18 mouse cellular contexts compared by ENCODE assay signal in genomic region chr1:60846616-60847275, GRCm38 (mm10). TPM values are rescaled to one million over a fixed set of nuclear protein-coding genes. Genes with fewer than 3 reads are reported as not detected.
A peak's percentile ranks its signal among the peaks of the same experiment; 100 is the strongest.
DNase-seq lines count a peak whose midpoint lies in the region; ATAC-seq and TF ChIP-seq lines count a peak whose summit lies in the region.
"Had no signal": no experiment of that assay in that cellular context is flagged by ENCODE, and none has a peak within 500 bp of the region (broad histone marks: within the 10 kb centered on the region; RNA-seq: fewer than 3 reads in every experiment).

No protein-coding gene starts in this region.

- TF ChIP-seq EP300 in heart, adult 2 months (IDR thresholded peaks at IDR 0.05; ENCODE audit: insufficient read depth, low read depth, low read length), result no peak
- peak; percentile 39; the same call in 1 of the 2 replicates for TF ChIP-seq EP300 in liver, postnatal 0 days (IDR thresholded peaks at IDR 0.05; ENCODE audit: low read depth)

- ATAC-seq in liver, postnatal 0 days, result peak; percentile 95
- ATAC-seq in liver, embryonic 12.5 days, result no peak
- ATAC-seq: midbrain, embryonic 15.5 days had no signal

- TF ChIP-seq CTCF in heart, adult 2 months (IDR thresholded peaks at IDR 0.05), result no peak
- TF ChIP-seq CTCF in liver, postnatal 0 days (IDR thresholded peaks at IDR 0.05; ENCODE audit: low read depth), result no peak

- H3K36me3 ChIP-seq in heart, adult 2 months (ENCODE audit: control insufficient read depth, insufficient read depth, low read length), result peaks cover 3% of the 10 kb centered on the region
- H3K36me3 ChIP-seq in heart, embryonic 10.5 days, result no peaks in the 10 kb centered on the region
- H3K36me3 ChIP-seq in liver, postnatal 0 days (replicated peaks; ENCODE audit: insufficient read depth, low read length), result no peaks in the 10 kb centered on the region
- no peaks in the 10 kb centered on the region for H3K36me3 ChIP-seq in liver, embryonic 12.5 days
- H3K36me3 ChIP-seq: embryonic facial prominence, embryonic 15.5 days; kidney, embryonic 15.5 days; midbrain, embryonic 15.5 days had no signal

- intact Hi-C loops in heart, adult 2 months (cut with DNase I), result no loop called here

- TF ChIP-seq POLR2A in heart, adult 2 months (IDR thresholded peaks at IDR 0.05; ENCODE audit: insufficient read depth, low read depth, low read length), result no peak

- H3K27me3 ChIP-seq in heart, adult 2 months (ENCODE audit: control insufficient read depth, insufficient read depth, low read length), result no peaks in the 10 kb centered on the region
- H3K27me3 ChIP-seq in heart, embryonic 10.5 days (ENCODE audit: insufficient read depth, poor library complexity, severe bottlenecking), result no peaks in the 10 kb centered on the region
- no peaks in the 10 kb centered on the region for H3K27me3 ChIP-seq in liver, postnatal 0 days (ENCODE audit: insufficient read depth, low read length)
- no peaks in the 10 kb centered on the region for H3K27me3 ChIP-seq in liver, embryonic 12.5 days (replicated peaks)
- H3K27me3 ChIP-seq: embryonic facial prominence, embryonic 15.5 days; kidney, embryonic 15.5 days; midbrain, embryonic 15.5 days had no signal

- no peaks in the 10 kb centered on the region for H3K79me2 ChIP-seq in heart, adult 2 months (replicated peaks; ENCODE audit: control insufficient read depth, insufficient read depth, low read length)

- no peak overlapping the region for H3K4me2 ChIP-seq in liver, postnatal 0 days (ENCODE audit: low read depth, low read length)
- no peak overlapping the region for H3K4me2 ChIP-seq in liver, embryonic 12.5 days
- H3K4me2 ChIP-seq: embryonic facial prominence, embryonic 15.5 days; kidney, embryonic 15.5 days; midbrain, embryonic 15.5 days had no signal

- no peak overlapping the region for H3K9ac ChIP-seq in heart, adult 2 months (ENCODE audit: low read depth, low read length)
- H3K9ac ChIP-seq in liver, postnatal 0 days (replicated peaks), result no peak overlapping the region
- H3K9ac ChIP-seq in liver, embryonic 12.5 days, result no peak overlapping the region
- H3K9ac ChIP-seq: embryonic facial prominence, embryonic 15.5 days; kidney, embryonic 15.5 days; liver, embryonic 14.5 days; midbrain, embryonic 15.5 days had no signal

- H3K4me3 ChIP-seq in heart, adult 2 months, result no peak overlapping the region
- no peak overlapping the region for H3K4me3 ChIP-seq in heart, embryonic 10.5 days
- no peak overlapping the region for H3K4me3 ChIP-seq in liver, postnatal 0 days (ENCODE audit: low read depth, low read length)
- no peak overlapping the region for H3K4me3 ChIP-seq in liver, embryonic 12.5 days
- H3K4me3 ChIP-seq: embryonic facial prominence, embryonic 15.5 days; kidney, embryonic 15.5 days; midbrain, embryonic 15.5 days had no signal

- peaks cover 8% of the 10 kb centered on the region for H3K4me1 ChIP-seq in heart, adult 2 months (ENCODE audit: control insufficient read depth, insufficient read depth, low read length)
- peaks cover 10% of the 10 kb centered on the region for H3K4me1 ChIP-seq in heart, embryonic 10.5 days
- H3K4me1 ChIP-seq in liver, postnatal 0 days (ENCODE audit: insufficient read depth), result no peaks in the 10 kb centered on the region
- H3K4me1 ChIP-seq in liver, embryonic 12.5 days, result no peaks in the 10 kb centered on the region
- H3K4me1 ChIP-seq: embryonic facial prominence, embryonic 15.5 days; kidney, embryonic 15.5 days had no signal

- H3K9me3 ChIP-seq in heart, embryonic 10.5 days, result no peaks in the 10 kb centered on the region
- no peaks in the 10 kb centered on the region for H3K9me3 ChIP-seq in liver, postnatal 0 days (ENCODE audit: low read length)
- H3K9me3 ChIP-seq in liver, embryonic 12.5 days (replicated peaks), result no peaks in the 10 kb centered on the region
- H3K9me3 ChIP-seq: embryonic facial prominence, embryonic 15.5 days; kidney, embryonic 15.5 days; midbrain, embryonic 15.5 days had no signal

- WGBS in heart, adult 2 months, result 56% methylated on average over 4 of the region's 4 CpGs
- 79% methylated on average over 4 of the region's 4 CpGs for WGBS in heart, embryonic 10.5 days
- WGBS in liver, postnatal 0 days (ENCODE audit: insufficient replicate concordance), result 60% methylated on average over 4 of the region's 4 CpGs
- 61% methylated on average over 4 of the region's 4 CpGs for WGBS in liver, embryonic 12.5 days (ENCODE audit: insufficient replicate concordance)

- peak overlapping the region; percentile 55 for H3K27ac ChIP-seq in heart, adult 2 months
- H3K27ac ChIP-seq in heart, embryonic 10.5 days, result no peak overlapping the region
- H3K27ac ChIP-seq in liver, postnatal 0 days (ENCODE audit: low read depth), result peak overlapping the region; percentile 65
- no peak overlapping the region for H3K27ac ChIP-seq in liver, embryonic 12.5 days
- H3K27ac ChIP-seq: embryonic facial prominence, embryonic 15.5 days; kidney, embryonic 15.5 days; liver, embryonic 14.5 days; midbrain, embryonic 15.5 days had no signal

- DNase-seq in heart, adult 2 months, result no peak
- no peak for DNase-seq in heart, embryonic 10.5 days (ENCODE audit: low spot score)
- DNase-seq in liver, postnatal 0 days, result peak; percentile 44
- peak; percentile 66 to 89 for DNase-seq in frontal cortex, postnatal 36 days (ENCODE audit: low spot score in 2 of 2)
- peak; percentile 67 to 69 for DNase-seq in right cerebral cortex, postnatal 36 days (ENCODE audit: low spot score in 2 of 2)
- no peak for DNase-seq in cerebellum, postnatal 14 days
- no peak for DNase-seq in kidney, postnatal 10 days
- DNase-seq: cerebellum, adult 8-10 months; thymus, postnatal 4 days had no signal

RNA-seq across cellular contexts. Expression of gene Ctla4, which starts 40.1 kb away (rescaled TPM):
- total RNA-seq in heart, adult 2 months (2021), result under 1 TPM; 0.86 to 0.91 TPM
- 0.74 and 2.0 TPM in 2 replicates for polyA plus RNA-seq in heart, adult 2 months (2012; rRNA removed)
- not detected in 2 replicates for polyA plus RNA-seq in heart, embryonic 10.5 days (2016; fragmentation: Nextera tagmentation; extraction: Ambion mirVana)
- polyA plus RNA-seq in liver, postnatal 0 days (2015; fragmentation: Nextera tagmentation; extraction: Ambion mirVana), result not detected in 2 replicates
- not detected in 2 replicates for polyA plus RNA-seq in liver, embryonic 12.5 days (2016; fragmentation: Nextera tagmentation; extraction: Ambion mirVana)
- total RNA-seq: adrenal gland, postnatal 36 days; gastrocnemius, adult 8-10 months had no signal
- polyA plus RNA-seq: C2C12; embryonic facial prominence, embryonic 15.5 days; hindbrain, embryonic 11.5 days; kidney, embryonic 15.5 days; liver, embryonic 14.5 days; midbrain, embryonic 15.5 days had no signal

Comparison
In these comparisons a context has a peak if more than half of its experiments do, and no peak if none do; other contexts are left out.
1. H3K27ac ChIP-seq: peak in heart, adult 2 months (single experiment) and liver, postnatal 0 days (single experiment); none in heart, embryonic 10.5 days (single experiment) and liver, embryonic 12.5 days (single experiment).
2. DNase-seq: peak in liver, postnatal 0 days (single experiment), frontal cortex, postnatal 36 days (2 of 2) and right cerebral cortex, postnatal 36 days (2 of 2); none in heart, adult 2 months (0 of 2), heart, embryonic 10.5 days (single experiment), cerebellum, postnatal 14 days (0 of 2) and kidney, postnatal 10 days (single experiment).